Mouse (Mus musculus) brown adipose tissue, adult 24 weeks (tissue): ENCODE results near the gene Ppef2. TPM values are rescaled to one million over a fixed set of nuclear protein-coding genes. Genes with fewer than 3 reads are reported as not detected.

Experiments used
- H3K27ac ChIP-seq: fragments of 200-500 bp; replicated peaks from 2 replicates; pipeline ENCODE4 v1.5.1; 2012; ENCODE audit warnings: low read depth, mild to moderate bottlenecking, low read length
- H3K4me1 ChIP-seq: fragments of 200-500 bp; 2 replicates; pipeline ENCODE4 v1.6.1; 2012; ENCODE audit warnings: low read length, mixed read lengths; ENCODE audit not compliant: control insufficient read depth, insufficient read depth, insufficient read length
- H3K4me3 ChIP-seq: fragments of 200-500 bp; 2 replicates; pipeline ENCODE4 v1.5.1; 2012; ENCODE audit warnings: low read depth, mild to moderate bottlenecking, low read length, moderate library complexity; ENCODE audit not compliant: insufficient read depth
- polyA plus RNA-seq: library from polyadenylated mRNA; stranded (reverse); fragments of >200 nt; gene quantifications from 2 replicates; pipeline ENCODE4 v1.2.4, GENCODE M21; 2012; ENCODE audit not compliant: missing spikeins, insufficient read depth, insufficient read length

The Ppef2 gene
- 0.99 TPM in 1 of 2 replicates, not detected in the other for polyA plus RNA-seq

- no peak within 1 kb of the TSS for H3K27ac ChIP-seq
- H3K4me1 ChIP-seq, result no peaks in the 10 kb centered on the region
- no peak within 1 kb of the TSS for H3K4me3 ChIP-seq
Measured at GRCm38 (mm10) chr5:92256218-92256617, at the start of gene Ppef2. Ppef2 (minus strand) TSS chr5:92256278.

GRCm38 (mm10) chr5:92304291-92304690 is 48.2 kb upstream of the Ppef2 start:
- no peak overlapping the region for H3K27ac ChIP-seq
- H3K4me1 ChIP-seq, result no peaks in the 10 kb centered on the region; the same call in 1 of the 2 replicates
- no peak overlapping the region for H3K4me3 ChIP-seq

DNA sequence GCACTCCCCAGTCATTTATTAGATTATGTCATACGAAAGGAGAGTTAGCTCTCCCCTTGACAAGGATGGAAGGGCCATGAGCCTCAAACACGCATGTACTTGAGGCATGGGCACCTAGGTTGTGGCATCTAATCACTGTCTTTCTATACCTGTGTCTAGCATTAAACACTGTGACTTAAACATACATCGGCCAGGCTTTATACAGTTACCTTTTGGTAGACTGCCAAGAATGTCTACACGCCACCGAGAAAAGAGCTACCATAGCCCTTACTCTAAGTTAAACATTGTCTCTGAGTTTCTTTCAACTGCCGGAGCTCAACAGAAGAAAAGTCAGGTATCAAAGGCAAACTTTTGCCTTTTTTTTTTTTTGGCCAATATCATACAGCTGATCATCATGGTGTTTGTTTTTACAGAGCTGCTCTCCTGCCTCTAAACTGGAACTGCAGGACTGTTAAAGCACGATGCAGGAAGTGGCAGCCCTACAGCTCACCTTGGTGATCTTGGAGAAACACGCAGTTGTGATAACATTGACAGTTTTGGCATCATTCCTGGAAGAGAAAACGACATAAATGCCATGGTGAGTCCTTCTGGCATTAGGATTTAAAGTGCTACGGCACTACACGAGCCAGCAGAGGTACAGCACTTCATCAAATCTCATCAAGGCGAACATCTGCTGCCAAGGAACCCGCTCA is 46.2 kb upstream of the Ppef2 start:
- H3K27ac ChIP-seq, result no peak overlapping the region
- no peak overlapping the region for H3K4me3 ChIP-seq
- no peaks in the 10 kb centered on the region for H3K4me1 ChIP-seq

DNA sequence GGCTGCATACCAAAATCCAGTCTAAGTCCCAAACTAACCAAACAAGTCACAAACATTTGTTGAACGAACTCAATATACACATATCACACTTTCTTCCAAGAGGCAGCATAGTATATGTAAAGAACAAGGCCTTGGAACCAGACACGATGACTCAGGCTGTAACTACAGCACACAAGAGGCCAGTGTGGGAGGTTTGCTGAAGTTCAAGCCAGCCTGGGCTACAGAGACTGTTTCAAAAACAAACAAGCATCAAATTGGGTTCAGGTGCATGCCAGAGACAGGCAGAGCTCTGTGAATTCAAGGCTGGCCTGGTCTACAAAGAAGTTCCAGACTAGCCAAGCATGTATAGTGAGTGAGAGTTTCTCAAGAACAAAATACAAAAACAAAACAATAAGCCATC is 38.4 kb upstream of the Ppef2 start:
- Histone ChIP-seq H3K4me3 (no peak overlapping the region), H3K27ac (no peak overlapping the region), H3K4me1 (no peaks in the 10 kb centered on the region)

DNA sequence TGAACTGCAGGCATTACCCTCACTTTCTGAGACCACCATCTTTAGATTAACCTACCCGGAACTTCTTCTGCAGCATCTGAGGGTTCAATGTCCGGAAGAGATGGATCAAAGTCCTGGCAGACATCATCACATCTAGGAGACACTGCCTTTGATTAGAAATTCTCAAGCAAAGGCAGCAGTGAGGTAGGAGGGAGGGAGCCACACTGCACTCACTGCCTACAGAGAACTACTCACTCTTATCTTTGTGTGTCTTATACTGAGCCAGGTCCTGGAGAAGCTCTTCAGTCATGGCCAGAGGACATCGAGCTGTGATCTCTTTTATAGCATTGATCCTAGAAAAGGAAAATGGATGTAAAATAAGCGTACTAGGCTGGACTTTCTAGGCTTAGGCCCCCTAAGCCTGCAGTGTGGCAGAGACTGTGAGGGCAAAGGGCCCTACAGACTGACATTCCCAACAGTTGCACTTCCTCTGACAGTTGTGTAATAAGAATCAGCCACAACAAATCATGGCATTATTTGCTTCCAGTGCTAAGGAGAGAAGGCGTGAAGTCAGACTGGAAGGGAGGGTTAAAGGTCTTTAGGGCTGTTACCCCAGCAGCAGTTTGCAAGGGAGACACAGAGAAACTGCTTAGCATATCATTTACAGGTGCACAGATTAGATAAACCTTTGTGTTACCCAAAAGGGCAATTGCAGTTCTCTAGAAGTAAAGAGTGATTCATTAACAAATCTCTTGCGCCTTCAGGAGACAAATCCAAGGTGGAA is 35.8 kb upstream of the Ppef2 start:
- H3K4me1 ChIP-seq, result no peaks in the 10 kb centered on the region
- no peak overlapping the region for H3K27ac ChIP-seq
- H3K4me3 ChIP-seq, result no peak overlapping the region

DNA sequence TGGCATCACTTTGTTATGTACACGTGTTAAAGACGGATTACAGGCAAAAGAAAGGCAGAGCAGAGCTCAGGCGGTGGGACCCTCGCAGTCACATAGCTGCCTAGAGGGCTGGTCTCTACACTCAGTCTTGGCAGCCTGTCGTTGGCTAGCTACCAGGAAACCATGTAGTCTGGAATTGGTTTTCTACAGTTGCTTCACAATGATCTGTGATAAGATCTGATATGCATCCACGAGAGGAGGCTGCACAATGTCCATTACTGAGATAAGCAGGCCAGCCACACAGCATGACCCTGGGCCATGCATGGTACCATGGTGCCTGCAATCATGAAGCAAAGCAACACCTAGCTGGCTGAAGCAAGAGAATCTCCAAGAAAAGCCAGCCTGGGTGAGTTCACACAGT is 31.8 kb upstream of the Ppef2 start:
- H3K27ac ChIP-seq, result no peak overlapping the region
- H3K4me3 ChIP-seq, result no peak overlapping the region
- H3K4me1 ChIP-seq, result peaks cover 4% of the 10 kb centered on the region; the same call in 1 of the 2 replicates

DNA sequence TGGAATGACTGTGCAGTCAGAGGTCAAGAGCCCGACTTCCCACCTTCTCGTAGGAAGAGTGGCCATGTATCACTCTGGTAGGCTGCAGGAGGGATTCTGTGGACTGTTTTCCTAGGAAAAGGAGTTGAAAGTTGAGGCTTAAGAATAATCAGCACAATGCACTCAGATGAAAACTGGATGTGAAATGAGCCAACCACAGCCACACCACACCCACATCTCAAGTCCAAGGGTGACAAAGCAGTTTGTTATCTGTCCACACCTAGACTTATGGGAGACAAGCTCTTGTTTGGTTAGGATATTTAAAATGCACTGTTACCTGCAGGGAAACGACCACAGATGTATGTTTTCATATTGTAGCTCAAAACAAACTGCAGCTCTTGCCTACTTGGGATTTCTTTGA is 27.0 kb upstream of the Ppef2 start:
- H3K4me1 ChIP-seq, result peaks cover 4% of the 10 kb centered on the region; the same call in 1 of the 2 replicates
- H3K27ac ChIP-seq, result peak overlapping the region; percentile 12; the same call in 1 of the 2 replicates
- H3K4me3 ChIP-seq, result no peak overlapping the region

- Histone ChIP-seq H3K4me1 (peaks cover 4% of the 10 kb centered on the region; the same call in 1 of the 2 replicates), H3K4me3 (no peak overlapping the region), H3K27ac (0 out of 2 replicates have a peak overlapping the region, but pooled peaks have one; percentile 12)
Measured at GRCm38 (mm10) chr5:92282571-92282970, 26.5 kb upstream of the Ppef2 start.

- Histone ChIP-seq H3K4me1 (peaks cover 4% of the 10 kb centered on the region; the same call in 1 of the 2 replicates), H3K4me3 (no peak overlapping the region)
Measured at GRCm38 (mm10) chr5:92278942-92279537, 23.0 kb upstream of the Ppef2 start.

GRCm38 (mm10) chr5:92277437-92278394 is 21.6 kb upstream of the Ppef2 start, which contains the start of gene Naaa:
Naaa (minus strand) TSS chr5:92278170.
- no peaks in the 10 kb centered on the region for H3K4me1 ChIP-seq
- peak within 1 kb of the TSS; percentile 61 for H3K27ac ChIP-seq
- peak within 1 kb of the TSS; percentile 88 for H3K4me3 ChIP-seq

More at GRCm38 (mm10) chr5:92278942-92279537, 23.0 kb upstream of the Ppef2 start:
- H3K27ac ChIP-seq, result 0 out of 2 replicates have a peak overlapping the region, but pooled peaks have one; percentile 1

GRCm38 (mm10) chr5:92270496-92270895 is 14.4 kb upstream of the Ppef2 start:
- Histone ChIP-seq H3K4me1 (no peaks in the 10 kb centered on the region), H3K27ac (no peak overlapping the region), H3K4me3 (no peak overlapping the region)

GRCm38 (mm10) chr5:92263761-92264359 is 7.8 kb upstream of the Ppef2 start:
- no peaks in the 10 kb centered on the region for H3K4me1 ChIP-seq
- H3K4me3 ChIP-seq, result no peak overlapping the region
- H3K27ac ChIP-seq, result no peak overlapping the region

- Histone ChIP-seq H3K27ac (no peak overlapping the region), H3K4me1 (no peaks in the 10 kb centered on the region), H3K4me3 (no peak overlapping the region)
Measured at GRCm38 (mm10) chr5:92262646-92263045, 6.6 kb upstream of the Ppef2 start.

DNA sequence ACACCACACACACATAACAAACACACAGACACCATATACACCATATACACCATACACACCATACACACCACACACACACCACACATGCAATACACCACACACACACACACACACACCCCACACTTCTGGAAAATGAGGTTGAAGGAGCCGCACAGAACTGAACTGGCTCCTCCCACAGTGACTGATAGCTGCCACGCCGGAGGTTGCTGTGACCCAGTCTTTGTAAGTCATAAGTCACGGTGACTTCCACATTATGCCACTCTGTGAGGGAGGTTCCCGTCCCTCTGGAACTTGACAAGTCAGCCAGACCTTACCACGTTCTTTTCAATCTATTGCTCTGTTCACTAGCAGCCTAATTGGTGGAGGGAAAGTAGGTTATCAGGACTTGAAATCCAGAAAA is 1.6 kb downstream of the Ppef2 start:
- Histone ChIP-seq H3K4me1 (no peaks in the 10 kb centered on the region), H3K4me3 (no peak overlapping the region), H3K27ac (no peak overlapping the region)
